Mouse (Mus musculus) CH12.LX (cell line): ENCODE results near the gene Slc25a36.

ENCODE experiments used
- CHD1 ChIP-seq: IDR thresholded peaks from 2 replicates; pipeline ENCODE4 v1.6.1; 2012; ENCODE audit warnings: low read depth, low read length, improper control_type of control experiment, inconsistent platforms
- CTCF ChIP-seq, 2 experiments: IDR thresholded peaks in 1 of 2; conservative IDR thresholded peaks in 1 of 2; 2 replicates each; pipeline ENCODE4 v1.5.1; 2011 to 2012; ENCODE audit warnings: low read depth in 2 of 2, low read length in 2 of 2, improper control_type of control experiment in 1 of 2, inconsistent platforms in 1 of 2, mild to moderate bottlenecking in 1 of 2, moderate library complexity in 1 of 2
- EP300 ChIP-seq: IDR thresholded peaks from 2 replicates; pipeline ENCODE4 v1.6.1; 2011; ENCODE audit warnings: low read length, improper control_type of control experiment
- MAZ ChIP-seq: IDR thresholded peaks from 2 replicates; pipeline ENCODE4 v1.6.1; 2012; ENCODE audit warnings: low read depth, mild to moderate bottlenecking, inconsistent platforms, low read length, improper control_type of control experiment, moderate library complexity
- POLR2AphosphoS2 ChIP-seq: IDR thresholded peaks from 2 replicates; pipeline ENCODE4 v1.6.1; 2011; ENCODE audit warnings: low read depth, low read length, improper control_type of control experiment
- RCOR1 ChIP-seq: conservative IDR thresholded peaks from 2 replicates; pipeline ENCODE4 v1.6.1; 2012; ENCODE audit warnings: low read depth, mild to moderate bottlenecking, inconsistent platforms, low read length, improper control_type of control experiment
- TCF12 ChIP-seq: IDR thresholded peaks from 2 replicates; pipeline ENCODE4 v1.6.1; 2014; ENCODE audit warnings: low read depth, mild to moderate bottlenecking, inconsistent platforms, low read length, improper control_type of control experiment

DNA sequence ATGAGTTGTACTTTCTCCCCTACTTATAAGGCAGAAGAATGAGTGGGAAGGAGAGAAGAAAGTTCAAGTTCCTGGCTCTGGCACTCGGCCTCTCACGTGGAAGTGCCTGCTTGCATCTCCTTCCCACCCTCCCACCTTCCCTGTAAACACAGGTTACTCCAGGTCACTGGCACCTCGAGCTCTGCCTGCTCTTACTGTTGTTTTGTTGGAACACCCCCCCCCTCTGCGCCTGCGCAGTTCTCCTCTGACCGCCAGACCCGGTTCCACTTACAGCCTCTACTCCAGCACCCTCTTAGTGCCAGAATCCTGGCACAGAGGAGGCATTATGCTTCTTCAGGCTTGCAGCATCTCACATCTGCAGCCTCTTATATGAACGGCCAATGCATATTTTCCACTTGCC, 22.2 kb upstream of the Slc25a36 start:
- TF ChIP-seq POLR2AphosphoS2 (no peak), MAZ (no peak), CTCF (conservative IDR thresholded peaks at IDR 0.05 in 1 of 2, IDR thresholded peaks at IDR 0.05 in 1 of 2; ENCODE audit: low read depth in 2 of 2, low read length in 2 of 2) (no peak), CHD1 (no peak), RCOR1 (no peak), TCF12 (no peak), EP300 (no peak)
